Mouse (Mus musculus) embryonic facial prominence, embryonic 12.5 days (tissue): ENCODE measurements around the gene Dusp2. TPM values are rescaled to one million over a fixed set of nuclear protein-coding genes. Genes with fewer than 3 reads are reported as not detected.
"Not testable (repeated sequence)": the region's sequence is repeated elsewhere in the genome, so short reads cannot be mapped to it uniquely, and the experiment has no call there.

Experiments used
- ATAC-seq: fragments of 200-750 bp; cut with Nextera tagmentation; 2 replicates; pipeline ENCODE4 v1.8.0; 2017; ENCODE audit not compliant: insufficient number of reproducible peaks, insufficient read depth, low FRiP score, low TSS enrichment
- H3K27ac ChIP-seq: fragments of 300-500 bp; sonication (generic); 2 replicates; pipeline ENCODE4 v1.5.1; 2016; ENCODE audit warnings: mild to moderate bottlenecking
- H3K27me3 ChIP-seq: fragments of 300-500 bp; sonication (generic); 2 replicates; pipeline ENCODE4 v1.6.1; 2016; ENCODE audit warnings: mild to moderate bottlenecking, moderate library complexity
- H3K36me3 ChIP-seq: fragments of 300-500 bp; sonication (generic); 2 replicates; pipeline ENCODE4 v1.6.1; 2016; ENCODE audit warnings: mild to moderate bottlenecking
- H3K4me1 ChIP-seq: fragments of 300-500 bp; sonication (generic); 2 replicates; pipeline ENCODE4 v1.6.1; 2016
- H3K4me2 ChIP-seq: fragments of 300-500 bp; sonication (generic); replicated peaks from 2 replicates; pipeline ENCODE4 v1.6.1; 2016; ENCODE audit warnings: mild to moderate bottlenecking, moderate library complexity
- H3K4me3 ChIP-seq: fragments of 300-500 bp; sonication (generic); 2 replicates; pipeline ENCODE4 v1.5.1; 2016; ENCODE audit warnings: mild to moderate bottlenecking
- H3K9ac ChIP-seq: fragments of 300-500 bp; sonication (generic); 2 replicates; pipeline ENCODE4 v1.6.1; 2016; ENCODE audit warnings: mild to moderate bottlenecking, moderate library complexity
- H3K9me3 ChIP-seq: fragments of 300-500 bp; sonication (generic); 2 replicates; pipeline ENCODE4 v1.6.1; 2016; ENCODE audit warnings: mild to moderate bottlenecking, moderate library complexity
- WGBS: fragments of 180-500 bp; shearing (Covaris S2); methylation state at CpG from one replicate; pipeline ENCODE4 v1.1.7; 2016; 5-methylcytosine and 5-hydroxymethylcytosine counted together
- polyA plus RNA-seq: library from polyadenylated mRNA; unstranded; fragments of >200 nt; fragmentation: Nextera tagmentation; extraction: Ambion mirVana; gene quantifications from 2 replicates; pipeline ENCODE4 v1.2.1, GENCODE M21; 2016

Dusp2 gene
- 5.8 and 7.9 TPM in 2 replicates for polyA plus RNA-seq

- Histone ChIP-seq H3K4me3 (peak within 1 kb of the TSS; percentile 48), H3K4me2 (peak within 1 kb of the TSS; percentile 94), H3K27me3 (peaks cover 32% of the 10 kb centered on the region), H3K9me3 (no peaks in the 10 kb centered on the region), H3K9ac (peak within 1 kb of the TSS; percentile 60), H3K4me1 (peaks cover 5% of the 10 kb centered on the region; the same call in 1 of the 2 replicates), H3K27ac (no peak within 1 kb of the TSS), H3K36me3 (no peaks in the 10 kb centered on the region)
- ATAC-seq, result peak; percentile 43; the same call in 1 of the 2 replicates
- WGBS, result under 1% methylated on average over 60 of the region's 76 CpGs
Observed at GRCm38 (mm10) chr2:127335767-127336496, at the start of gene Dusp2. Gene Dusp2, plus strand, starts transcription at chr2:127336159.

- no peak overlapping the region for H3K4me3 ChIP-seq
- H3K27me3 ChIP-seq, result no peaks in the 10 kb centered on the region
- H3K27ac ChIP-seq, result no peak overlapping the region
- no peak for ATAC-seq
- WGBS, result 84% methylated on average over 4 of the region's 4 CpGs
- H3K4me1 ChIP-seq, result no peaks in the 10 kb centered on the region
- peaks cover 56% of the 10 kb centered on the region for H3K36me3 ChIP-seq
- no peak overlapping the region for H3K9ac ChIP-seq
- no peaks in the 10 kb centered on the region for H3K9me3 ChIP-seq
- no peak overlapping the region for H3K4me2 ChIP-seq
Observed at GRCm38 (mm10) chr2:127292250-127292649, 43.7 kb upstream of the Dusp2 start.

- Histone ChIP-seq H3K4me1 (0 out of 2 replicates have a peak, but pooled peaks cover 6% of the 10 kb centered on the region), H3K9ac (no peak overlapping the region), H3K4me3 (no peak overlapping the region), H3K36me3 (peaks cover 73% of the 10 kb centered on the region), H3K27ac (no peak overlapping the region), H3K27me3 (no peaks in the 10 kb centered on the region), H3K4me2 (no peak overlapping the region), H3K9me3 (no peaks in the 10 kb centered on the region)
- WGBS, result 94% methylated on average over 7 of the region's 7 CpGs
- ATAC-seq, result no peak
Observed at GRCm38 (mm10) chr2:127297001-127297805, 38.8 kb upstream of the Dusp2 start.

GRCm38 (mm10) chr2:127298056-127298455 lies 37.9 kb upstream of the Dusp2 start:
- no peaks in the 10 kb centered on the region for H3K9me3 ChIP-seq
- H3K9ac ChIP-seq, result no peak overlapping the region
- H3K27ac ChIP-seq, result no peak overlapping the region
- no peak overlapping the region for H3K4me2 ChIP-seq
- H3K4me1 ChIP-seq, result 0 out of 2 replicates have a peak, but pooled peaks cover 6% of the 10 kb centered on the region
- 98% methylated on average over 1 of the region's 1 CpGs for WGBS
- no peaks in the 10 kb centered on the region for H3K27me3 ChIP-seq
- peaks cover 66% of the 10 kb centered on the region for H3K36me3 ChIP-seq
- no peak overlapping the region for H3K4me3 ChIP-seq
- ATAC-seq, result no peak

- 82% methylated on average over 3 of the region's 3 CpGs for WGBS
- H3K27ac ChIP-seq, result no peak overlapping the region
Observed at GRCm38 (mm10) chr2:127300701-127301100, 35.3 kb upstream of the Dusp2 start.

GRCm38 (mm10) chr2:127301883-127302282 lies 34.1 kb upstream of the Dusp2 start:
- peaks cover 44% of the 10 kb centered on the region for H3K36me3 ChIP-seq
- no peak for ATAC-seq
- no peak overlapping the region for H3K9ac ChIP-seq
- no peak overlapping the region for H3K4me2 ChIP-seq
- 0 out of 2 replicates have a peak, but pooled peaks cover 6% of the 10 kb centered on the region for H3K4me1 ChIP-seq
- H3K4me3 ChIP-seq, result no peak overlapping the region
- WGBS, result 88% methylated on average over 3 of the region's 3 CpGs
- H3K27ac ChIP-seq, result no peak overlapping the region
- H3K9me3 ChIP-seq, result no peaks in the 10 kb centered on the region
- H3K27me3 ChIP-seq, result no peaks in the 10 kb centered on the region

More at GRCm38 (mm10) chr2:127300701-127301100, 35.3 kb upstream of the Dusp2 start:
- Histone ChIP-seq H3K4me1 (0 out of 2 replicates have a peak, but pooled peaks cover 6% of the 10 kb centered on the region), H3K4me2 (no peak overlapping the region), H3K9ac (no peak overlapping the region), H3K4me3 (no peak overlapping the region), H3K27me3 (no peaks in the 10 kb centered on the region), H3K36me3 (peaks cover 52% of the 10 kb centered on the region), H3K9me3 (no peaks in the 10 kb centered on the region)
- ATAC-seq, result no peak

GRCm38 (mm10) chr2:127304192-127304591 lies 31.8 kb upstream of the Dusp2 start:
- not testable (repeated sequence) for H3K4me3 ChIP-seq, H3K4me1 ChIP-seq, H3K4me2 ChIP-seq, H3K27ac ChIP-seq, H3K9ac ChIP-seq, H3K27me3 ChIP-seq, H3K9me3 ChIP-seq, ATAC-seq
- H3K36me3 ChIP-seq, result peaks cover 23% of the 10 kb centered on the region
- WGBS, result 95% methylated on average over 4 of the region's 4 CpGs

GRCm38 (mm10) chr2:127304609-127305210 lies 31.2 kb upstream of the Dusp2 start:
- no peaks in the 10 kb centered on the region for H3K27me3 ChIP-seq
- H3K27ac ChIP-seq, result no peak overlapping the region
- no peaks in the 10 kb centered on the region for H3K4me1 ChIP-seq
- no peak overlapping the region for H3K9ac ChIP-seq
- no peak overlapping the region for H3K4me2 ChIP-seq
- H3K9me3 ChIP-seq, result no peaks in the 10 kb centered on the region
- no peak for ATAC-seq
- WGBS, result 79% methylated on average over 3 of the region's 3 CpGs
- peaks cover 19% of the 10 kb centered on the region for H3K36me3 ChIP-seq
- no peak overlapping the region for H3K4me3 ChIP-seq

GRCm38 (mm10) chr2:127306123-127306522 lies 29.8 kb upstream of the Dusp2 start:
- Histone ChIP-seq H3K27ac (no peak overlapping the region), H3K4me3 (no peak overlapping the region), H3K36me3 (0 out of 2 replicates have a peak, but pooled peaks cover 7% of the 10 kb centered on the region), H3K9ac (no peak overlapping the region), H3K27me3 (no peaks in the 10 kb centered on the region), H3K4me1 (no peaks in the 10 kb centered on the region), H3K9me3 (no peaks in the 10 kb centered on the region), H3K4me2 (no peak overlapping the region)
- ATAC-seq, result no peak

- H3K9ac ChIP-seq, result no peak overlapping the region
- H3K27ac ChIP-seq, result no peak overlapping the region
- no peaks in the 10 kb centered on the region for H3K27me3 ChIP-seq
- no peaks in the 10 kb centered on the region for H3K9me3 ChIP-seq
- no peaks in the 10 kb centered on the region for H3K36me3 ChIP-seq
- no peak overlapping the region for H3K4me2 ChIP-seq
- no peak overlapping the region for H3K4me3 ChIP-seq
- no peak for ATAC-seq
- H3K4me1 ChIP-seq, result no peaks in the 10 kb centered on the region
- 42% methylated on average over 3 of the region's 3 CpGs for WGBS
Observed at GRCm38 (mm10) chr2:127307179-127307578, 28.8 kb upstream of the Dusp2 start.

- 86% methylated on average over 2 of the region's 2 CpGs for WGBS
- no peak overlapping the region for H3K9ac ChIP-seq
- no peaks in the 10 kb centered on the region for H3K9me3 ChIP-seq
- H3K4me2 ChIP-seq, result no peak overlapping the region
- H3K27ac ChIP-seq, result no peak overlapping the region
- H3K4me3 ChIP-seq, result no peak overlapping the region
- no peak for ATAC-seq
- H3K27me3 ChIP-seq, result no peaks in the 10 kb centered on the region
- H3K4me1 ChIP-seq, result no peaks in the 10 kb centered on the region
- H3K36me3 ChIP-seq, result no peaks in the 10 kb centered on the region
Observed at GRCm38 (mm10) chr2:127308660-127309059, 27.3 kb upstream of the Dusp2 start.
